Mouse (Mus musculus) macrophage (primary cell): ENCODE results near the gene Spata20. TPM values are rescaled to one million over a fixed set of nuclear protein-coding genes. Genes with fewer than 3 reads are reported as not detected.

Experiments
- H3K27ac ChIP-seq: fragments of 350-480 bp; formaldehyde crosslinking; 2 replicates; pipeline ENCODE4 v1.9.0; 2021
- H3K36me3 ChIP-seq: fragments of 350-480 bp; formaldehyde crosslinking; 2 replicates; pipeline ENCODE4 v1.9.0; 2021; ENCODE audit errors: inconsistent target
- H3K4me3 ChIP-seq: fragments of 350-480 bp; formaldehyde crosslinking; 2 replicates; pipeline ENCODE4 v1.9.0; 2021; ENCODE audit errors: inconsistent target
- H3K79me2 ChIP-seq: fragments of 350-480 bp; formaldehyde crosslinking; 2 replicates; pipeline ENCODE4 v1.9.0; 2021; ENCODE audit errors: inconsistent target
- WGBS: methylation state at CpG from one replicate; pipeline ENCODE4 v1.1.7; 2026; ENCODE audit warnings: inconsistent platforms; ENCODE audit not compliant: missing documents; 5-methylcytosine and 5-hydroxymethylcytosine counted together
- polyA plus RNA-seq: library from polyadenylated mRNA; stranded (reverse); fragments of 250-400 nt; gene quantifications from 3 replicates; pipeline ENCODE4 v1.2.4, GENCODE M21; 2018; ENCODE audit warnings: inconsistent platforms

Gene Spata20
- polyA plus RNA-seq, 1 experiment from 2014 or later = not detected

- H3K4me3 ChIP-seq = no peak overlapping the region
- no peaks in the 10 kb centered on the region for H3K79me2 ChIP-seq
- H3K27ac ChIP-seq = no peak overlapping the region
- 89% methylated on average over 12 of the region's 12 CpGs for WGBS
- H3K36me3 ChIP-seq = no peaks in the 10 kb centered on the region
Observed at GRCm38 (mm10) chr11:94451091-94451773, 34.7 kb downstream of the Spata20 start.

GRCm38 (mm10) chr11:94449886-94450285 is 36.1 kb downstream of the Spata20 start:
- 88% methylated on average over 5 of the region's 5 CpGs for WGBS
- Histone ChIP-seq H3K79me2 (no peaks in the 10 kb centered on the region), H3K36me3 (no peaks in the 10 kb centered on the region), H3K4me3 (no peak overlapping the region), H3K27ac (no peak overlapping the region)

GRCm38 (mm10) chr11:94449239-94449638 is 36.7 kb downstream of the Spata20 start:
- no peak overlapping the region for H3K27ac ChIP-seq
- 86% methylated on average over 8 of the region's 8 CpGs for WGBS
- H3K79me2 ChIP-seq = no peaks in the 10 kb centered on the region
- no peaks in the 10 kb centered on the region for H3K36me3 ChIP-seq
- no peak overlapping the region for H3K4me3 ChIP-seq

- no peak overlapping the region for H3K27ac ChIP-seq
- 50% methylated on average over 3 of the region's 3 CpGs for WGBS
- no peaks in the 10 kb centered on the region for H3K36me3 ChIP-seq
- no peaks in the 10 kb centered on the region for H3K79me2 ChIP-seq
- no peak overlapping the region for H3K4me3 ChIP-seq
Observed at GRCm38 (mm10) chr11:94447017-94447416, 39.0 kb downstream of the Spata20 start.

- Histone ChIP-seq H3K79me2 (no peaks in the 10 kb centered on the region), H3K4me3 (no peak overlapping the region), H3K36me3 (no peaks in the 10 kb centered on the region), H3K27ac (no peak overlapping the region)
- 87% methylated on average over 4 of the region's 4 CpGs for WGBS
Observed at GRCm38 (mm10) chr11:94445300-94445699, 40.7 kb downstream of the Spata20 start.

- no peak overlapping the region for H3K27ac ChIP-seq
- no peaks in the 10 kb centered on the region for H3K79me2 ChIP-seq
- H3K36me3 ChIP-seq = no peaks in the 10 kb centered on the region
- WGBS = 88% methylated on average over 5 of the region's 5 CpGs
- no peak overlapping the region for H3K4me3 ChIP-seq
Observed at GRCm38 (mm10) chr11:94444829-94445228, 41.1 kb downstream of the Spata20 start.

GRCm38 (mm10) chr11:94441752-94442151 is 44.2 kb downstream of the Spata20 start:
- H3K36me3 ChIP-seq = no peaks in the 10 kb centered on the region
- H3K27ac ChIP-seq = no peak overlapping the region
- WGBS = 87% methylated on average over 9 of the region's 9 CpGs
- H3K79me2 ChIP-seq = no peaks in the 10 kb centered on the region
- no peak overlapping the region for H3K4me3 ChIP-seq

GRCm38 (mm10) chr11:94441122-94441521 is 44.9 kb downstream of the Spata20 start:
- 93% methylated on average over 7 of the region's 7 CpGs for WGBS

GRCm38 (mm10) chr11:94440421-94440820 is 45.6 kb downstream of the Spata20 start:
- Histone ChIP-seq H3K36me3 (no peaks in the 10 kb centered on the region), H3K4me3 (no peak overlapping the region), H3K27ac (no peak overlapping the region), H3K79me2 (no peaks in the 10 kb centered on the region)
- 100% methylated on average over 6 of the region's 6 CpGs for WGBS

More at GRCm38 (mm10) chr11:94441122-94441521, 44.9 kb downstream of the Spata20 start:
- Histone ChIP-seq H3K79me2 (no peaks in the 10 kb centered on the region), H3K4me3 (no peak overlapping the region), H3K36me3 (no peaks in the 10 kb centered on the region), H3K27ac (no peak overlapping the region)

- no peaks in the 10 kb centered on the region for H3K36me3 ChIP-seq
- 73% methylated on average over 8 of the region's 9 CpGs for WGBS
- no peak overlapping the region for H3K4me3 ChIP-seq
- H3K79me2 ChIP-seq = no peaks in the 10 kb centered on the region
- H3K27ac ChIP-seq = no peak overlapping the region
Observed at GRCm38 (mm10) chr11:94429011-94429651, 56.8 kb downstream of the Spata20 start.

Other genes with a start within 250 kb of the Spata20 start
- not detected in 3 replicates for gene Wfikkn2, start 240.2 kb downstream of the Spata20 start, polyA plus RNA-seq
- gene Gm21885, start 204.3 kb downstream of the Spata20 start, polyA plus RNA-seq = not detected in 3 replicates
- gene Luc7l3, start 164.2 kb downstream of the Spata20 start, polyA plus RNA-seq = 57.8 to 99.2 TPM (median 95.9 TPM) in 3 replicates
- gene Ankrd40, start 158.2 kb downstream of the Spata20 start, polyA plus RNA-seq = 51.9 to 117 TPM (median 63.5 TPM) in 3 replicates
- 91.2 to 119 TPM (median 103 TPM) in 3 replicates for gene Abcc3, start 93.2 kb downstream of the Spata20 start, polyA plus RNA-seq
- not detected in 3 replicates for gene Cacna1g, start 12.0 kb downstream of the Spata20 start, polyA plus RNA-seq
- gene Epn3, start 13.8 kb upstream of the Spata20 start, polyA plus RNA-seq = not detected in 3 replicates
- gene Mycbpap, start 35.6 kb upstream of the Spata20 start, polyA plus RNA-seq = 0.11 to 0.23 TPM in 2 of 3 replicates, not detected in the other
- 2.5 to 4.1 TPM (median 3.0 TPM) in 3 replicates for gene Rsad1, start 63.1 kb upstream of the Spata20 start, polyA plus RNA-seq
- not detected in 3 replicates for gene Chad, start 78.9 kb upstream of the Spata20 start, polyA plus RNA-seq
- gene Acsf2, start 115.7 kb upstream of the Spata20 start, polyA plus RNA-seq = 8.6 to 26.2 TPM (median 15.8 TPM) in 3 replicates
- gene Lrrc59, start 143.6 kb upstream of the Spata20 start, polyA plus RNA-seq = 83.8 to 180 TPM (median 108 TPM) in 3 replicates
- gene Mrpl27, start 167.6 kb upstream of the Spata20 start, polyA plus RNA-seq = 67.1 to 97.3 TPM (median 81.8 TPM) in 3 replicates
- 0.60 to 4.3 TPM (median 1.5 TPM) in 3 replicates for gene Eme1, start 167.8 kb upstream of the Spata20 start, polyA plus RNA-seq
- 65.3 to 164 TPM (median 81.4 TPM) in 3 replicates for gene Xylt2, start 191.3 kb upstream of the Spata20 start, polyA plus RNA-seq
- 0.30 TPM in 1 of 3 replicates, not detected in the others for gene Gm11541, start 218.3 kb upstream of the Spata20 start, polyA plus RNA-seq